Mouse (Mus musculus) neural tube, embryonic 11.5 days (tissue): Measurements from ENCODE around the gene Epb41. TPM values are rescaled to one million over a fixed set of nuclear protein-coding genes. Genes with fewer than 3 reads are reported as not detected.
A peak's percentile ranks its signal among the peaks of the same experiment; 100 is the strongest.

Experiments
- ATAC-seq: fragments of 200-750 bp; cut with Nextera tagmentation; 2 replicates; pipeline ENCODE4 v1.8.0; 2017; ENCODE audit warnings: moderate number of reproducible peaks, mild to moderate bottlenecking, moderate TSS enrichment, moderate library complexity; ENCODE audit not compliant: insufficient read depth, low FRiP score, low TSS enrichment
- DNase-seq: peaks from one replicate; pipeline ENCODE4 v3.0.0-alpha.2; 2015; ENCODE audit warnings: low spot score
- H3K27ac ChIP-seq: fragments of 300-500 bp; sonication (generic); 2 replicates; pipeline ENCODE4 v1.5.1; 2014; ENCODE audit warnings: low read depth, mild to moderate bottlenecking, low read length
- H3K27me3 ChIP-seq: fragments of 300-500 bp; sonication (generic); 2 replicates; pipeline ENCODE4 v1.6.1; 2014; ENCODE audit warnings: mild to moderate bottlenecking, low read length, mixed read lengths; ENCODE audit not compliant: control insufficient read depth, insufficient read depth
- H3K36me3 ChIP-seq: fragments of 300-500 bp; sonication (generic); 2 replicates; pipeline ENCODE4 v1.6.1; 2014; ENCODE audit warnings: mild to moderate bottlenecking, low read length, moderate library complexity, mixed read lengths; ENCODE audit not compliant: control insufficient read depth, insufficient read depth
- H3K4me1 ChIP-seq: fragments of 300-500 bp; sonication (generic); 2 replicates; pipeline ENCODE4 v1.6.1; 2014; ENCODE audit warnings: low read length, mixed read lengths; ENCODE audit not compliant: control insufficient read depth, insufficient read depth
- H3K4me2 ChIP-seq: fragments of 300-500 bp; sonication (generic); 2 replicates; pipeline ENCODE4 v1.6.1; 2014; ENCODE audit warnings: low read depth, mild to moderate bottlenecking, moderate library complexity
- H3K4me3 ChIP-seq: fragments of 300-500 bp; sonication (generic); 2 replicates; pipeline ENCODE4 v1.5.1; 2014; ENCODE audit warnings: low read depth, low read length
- H3K9ac ChIP-seq: fragments of 300-500 bp; sonication (generic); 2 replicates; pipeline ENCODE4 v1.6.1; 2014; ENCODE audit warnings: mild to moderate bottlenecking, low read length
- H3K9me3 ChIP-seq: fragments of 300-500 bp; sonication (generic); 2 replicates; pipeline ENCODE4 v1.6.1; 2016; ENCODE audit warnings: low read length; ENCODE audit not compliant: control insufficient read depth
- WGBS: fragments of 180-500 bp; shearing (Covaris S2); extraction: QIAGEN DNeasy Blood & Tissue Kit; methylation state at CpG from one replicate; pipeline ENCODE4 v1.1.7; 2014; 5-methylcytosine and 5-hydroxymethylcytosine counted together
- microRNA-seq: library from miRNA; unstranded; fragments of <30 nt; microRNA quantifications from one replicate; pipeline ENCODE4, GENCODE M21; 2016
- polyA plus RNA-seq: library from polyadenylated mRNA; unstranded; fragments of >200 nt; fragmentation: Nextera tagmentation; extraction: Ambion mirVana; gene quantifications from 2 replicates; pipeline ENCODE4 v1.2.1, GENCODE M21; 2014

Epb41 gene
- polyA plus RNA-seq, 1 experiment from 2014 or later: 203 TPM

GRCm38 (mm10) chr4:131876836-131877235 is 198.3 kb downstream of the Epb41 start:
- WGBS: 81% methylated on average over 2 of the region's 2 CpGs
- 0 out of 2 replicates have a peak overlapping the region, but pooled peaks have one; percentile 4 for H3K4me2 ChIP-seq
- peaks cover 17% of the 10 kb centered on the region for H3K4me1 ChIP-seq
- no peaks in the 10 kb centered on the region for H3K9me3 ChIP-seq
- no peaks in the 10 kb centered on the region for H3K36me3 ChIP-seq
- H3K27ac ChIP-seq: no peak overlapping the region
- H3K27me3 ChIP-seq: no peaks in the 10 kb centered on the region
- no peak overlapping the region for H3K9ac ChIP-seq
- DNase-seq (no peak), ATAC-seq (no peak)
- H3K4me3 ChIP-seq: no peak overlapping the region

DNA sequence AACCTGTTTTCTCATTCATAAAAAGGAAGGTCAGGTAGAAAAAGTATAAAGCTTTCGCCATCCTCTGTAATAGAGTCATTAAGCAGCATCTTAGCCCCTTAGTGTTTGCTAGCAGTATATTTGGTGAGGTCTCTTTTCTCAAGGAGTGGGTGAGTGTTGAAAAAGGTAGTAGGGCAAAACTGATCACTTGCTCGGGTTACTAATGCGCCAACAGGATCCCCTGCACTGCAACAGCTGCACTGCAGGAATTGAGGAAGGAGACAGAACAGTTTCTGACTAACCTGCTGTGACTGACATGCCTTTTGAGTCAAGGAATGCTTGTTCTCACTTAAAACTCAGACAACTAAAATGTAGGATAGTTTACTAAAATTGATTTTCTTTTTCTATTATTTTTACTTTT is 199.9 kb downstream of the Epb41 start:
- ATAC-seq (no peak), DNase-seq (no peak)
- 47% methylated on average over 3 of the region's 3 CpGs for WGBS
- H3K27ac ChIP-seq: no peak overlapping the region
- peak overlapping the region; percentile 97 for H3K4me3 ChIP-seq
- H3K4me1 ChIP-seq: peaks cover 17% of the 10 kb centered on the region
- no peaks in the 10 kb centered on the region for H3K27me3 ChIP-seq
- H3K9me3 ChIP-seq: no peaks in the 10 kb centered on the region
- H3K9ac ChIP-seq: peak overlapping the region; percentile 100
- H3K36me3 ChIP-seq: no peaks in the 10 kb centered on the region
- peak overlapping the region; percentile 90 for H3K4me2 ChIP-seq

- peaks cover 17% of the 10 kb centered on the region for H3K4me1 ChIP-seq
- peak overlapping the region; percentile 100 for H3K9ac ChIP-seq
- ATAC-seq: no peak
- no peak for DNase-seq
- H3K4me2 ChIP-seq: peak overlapping the region; percentile 90
- H3K36me3 ChIP-seq: no peaks in the 10 kb centered on the region
- no peaks in the 10 kb centered on the region for H3K27me3 ChIP-seq
- 3% methylated on average over 11 of the region's 11 CpGs for WGBS
- H3K27ac ChIP-seq: peak overlapping the region; percentile 99; the same call in 1 of the 2 replicates
- H3K9me3 ChIP-seq: no peaks in the 10 kb centered on the region
- peak overlapping the region; percentile 97 for H3K4me3 ChIP-seq
Measured at GRCm38 (mm10) chr4:131874567-131874966, 200.6 kb downstream of the Epb41 start.

- Histone ChIP-seq H3K36me3 (no peaks in the 10 kb centered on the region), H3K4me2 (peak overlapping the region; percentile 90), H3K4me1 (peaks cover 17% of the 10 kb centered on the region), H3K4me3 (peak overlapping the region; percentile 97), H3K27ac (peak overlapping the region; percentile 99), H3K27me3 (no peaks in the 10 kb centered on the region), H3K9ac (peak overlapping the region; percentile 100), H3K9me3 (no peaks in the 10 kb centered on the region)
- DNase-seq: no peak
- 0% methylated on average over 20 of the region's 20 CpGs for WGBS
- no peak; the same call in 1 of the 2 replicates for ATAC-seq
Measured at GRCm38 (mm10) chr4:131874169-131874536, 201.0 kb downstream of the Epb41 start.

Small RNAs within 50 kb of the gene (microRNA-seq; reads per million reads assigned to microRNA genes)
- not detected for gene Gm27445

Other genes with a start within 250 kb of the Epb41 start
- gene Ptpru, start 237.0 kb downstream of the Epb41 start, polyA plus RNA-seq: 10.2 and 13.3 TPM in 2 replicates
- gene Mecr, start 231.9 kb downstream of the Epb41 start, polyA plus RNA-seq: 38.4 and 41.9 TPM in 2 replicates
- gene Srsf4, start 201.7 kb downstream of the Epb41 start, polyA plus RNA-seq: 136 and 144 TPM in 2 replicates
- gene Tmem200b, start 153.6 kb downstream of the Epb41 start, polyA plus RNA-seq: 1.4 TPM in 2 replicates
- gene Gm10300, start 624 bp downstream of the Epb41 start, polyA plus RNA-seq: not detected in 2 replicates
- 0.05 and 0.08 TPM in 2 replicates for gene Oprd1, start 69.2 kb upstream of the Epb41 start, polyA plus RNA-seq
- 159 and 169 TPM in 2 replicates for gene Ythdf2, start 137.0 kb upstream of the Epb41 start, polyA plus RNA-seq
- 36.9 and 41.6 TPM in 2 replicates for gene Gmeb1, start 186.3 kb upstream of the Epb41 start, polyA plus RNA-seq
- 59.7 and 59.8 TPM in 2 replicates for gene Taf12, start 199.1 kb upstream of the Epb41 start, polyA plus RNA-seq
- gene Rab42, start 228.1 kb upstream of the Epb41 start, polyA plus RNA-seq: 0.74 and 0.78 TPM in 2 replicates